Mouse (Mus musculus) kidney, adult 2 months (tissue): ENCODE measurements around the gene Magi2. TPM values are rescaled to one million over a fixed set of nuclear protein-coding genes. Genes with fewer than 3 reads are reported as not detected.

Source experiments
- DNase-seq: peaks from one replicate; pipeline ENCODE4 v3.0.0; 2021
- H3K27ac ChIP-seq: fragments of 200-500 bp; 2 replicates; pipeline ENCODE4 v1.5.1; 2012; ENCODE audit warnings: low read depth, low read length, control low read depth, inconsistent platforms; ENCODE audit not compliant: insufficient read depth
- H3K27me3 ChIP-seq: fragments of 200-500 bp; replicated peaks from 2 replicates; pipeline ENCODE4 v1.6.1; 2012; ENCODE audit warnings: mild to moderate bottlenecking, moderate library complexity, low read length, inconsistent platforms; ENCODE audit not compliant: control insufficient read depth, insufficient read depth
- H3K36me3 ChIP-seq: fragments of 200-500 bp; 2 replicates; pipeline ENCODE4 v1.6.1; 2012; ENCODE audit warnings: mild to moderate bottlenecking, moderate library complexity, low read length, inconsistent platforms; ENCODE audit not compliant: control insufficient read depth, insufficient read depth
- H3K4me1 ChIP-seq: fragments of 200-500 bp; 2 replicates; pipeline ENCODE4 v1.6.1; 2011; ENCODE audit warnings: low read length; ENCODE audit not compliant: control insufficient read depth, insufficient read depth
- H3K4me3 ChIP-seq: fragments of 200-500 bp; 2 replicates; pipeline ENCODE4 v1.5.1; 2011; ENCODE audit warnings: mild to moderate bottlenecking, low read depth, low read length, control low read depth; ENCODE audit not compliant: insufficient read depth
- CTCF ChIP-seq: fragments of 200-500 bp; conservative IDR thresholded peaks from 2 replicates; pipeline ENCODE4 v1.5.1; 2011; ENCODE audit warnings: low read depth, mild to moderate bottlenecking, control low read depth, low read length, moderate library complexity, mixed read lengths; ENCODE audit not compliant: insufficient read depth, insufficient read length
- POLR2A ChIP-seq: fragments of 200-500 bp; IDR thresholded peaks from one replicate; pipeline ENCODE4 v1.6.1; 2011; ENCODE audit warnings: low read depth, low read length, control low read depth
- WGBS: fragments of 180-500 bp; shearing (Covaris S2); methylation state at CpG from one replicate; pipeline ENCODE4 v1.1.7; 2018; 5-methylcytosine and 5-hydroxymethylcytosine counted together
- polyA plus RNA-seq: library from polyadenylated mRNA; depleted of rRNA; stranded (reverse); fragments of >200 nt; gene quantifications from 2 replicates; pipeline ENCODE4 v1.2.3, GENCODE M21; 2012

The Magi2 gene
- polyA plus RNA-seq, 1 experiment, result 6.1 TPM

DNA sequence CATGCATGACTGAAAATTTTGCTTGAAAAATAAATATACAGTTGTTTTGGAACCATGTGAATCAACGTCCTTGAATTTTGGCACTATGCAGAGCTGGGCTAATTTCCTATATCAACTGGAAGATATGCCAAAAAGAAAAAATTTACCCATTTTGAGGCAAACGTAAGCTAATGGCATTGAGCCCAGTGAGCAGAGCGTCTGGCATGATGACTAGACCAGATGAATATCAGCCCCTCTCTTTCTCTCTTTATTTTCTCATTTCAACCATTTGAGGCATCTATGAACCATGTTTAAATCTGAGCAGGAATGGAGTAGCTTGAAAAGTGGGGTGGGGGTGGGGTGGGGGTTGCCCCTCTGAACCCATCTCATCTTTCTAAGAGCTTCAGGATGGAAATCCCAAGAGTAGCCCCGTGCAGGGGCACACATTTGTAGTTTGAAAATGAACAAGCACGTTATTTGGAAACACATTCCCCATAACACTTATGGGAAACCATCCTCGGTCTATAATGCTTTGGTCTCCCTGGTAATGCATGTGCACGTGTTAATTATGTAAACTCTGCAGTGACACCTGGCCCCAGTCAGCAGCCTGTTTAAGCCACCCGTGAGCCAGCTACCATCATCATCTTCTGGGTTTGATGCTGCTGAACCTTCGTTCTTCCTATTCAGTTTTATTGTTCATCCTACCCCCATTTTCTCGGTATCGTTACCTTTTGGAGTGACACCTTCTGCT is 1151.4 kb downstream of the Magi2 start:
- no peak for DNase-seq
- no peak for TF ChIP-seq POLR2A
- no peak for TF ChIP-seq CTCF
- Histone ChIP-seq H3K4me3 (no peak overlapping the region), H3K36me3 (no peaks in the 10 kb centered on the region), H3K27ac (no peak overlapping the region), H3K27me3 (no peaks in the 10 kb centered on the region), H3K4me1 (no peaks in the 10 kb centered on the region)
- WGBS, result 79% methylated on average over 11 of the region's 11 CpGs

GRCm38 (mm10) chr5:20404533-20404932 is 1177.7 kb downstream of the Magi2 start:
- Histone ChIP-seq H3K4me3 (no peak overlapping the region), H3K4me1 (no peaks in the 10 kb centered on the region), H3K27me3 (no peaks in the 10 kb centered on the region), H3K27ac (no peak overlapping the region), H3K36me3 (no peaks in the 10 kb centered on the region)
- TF ChIP-seq CTCF, result no peak
- no peak for TF ChIP-seq POLR2A
- no peak for DNase-seq
- 77% methylated on average over 5 of the region's 5 CpGs for WGBS

GRCm38 (mm10) chr5:20406626-20407025 is 1179.8 kb downstream of the Magi2 start:
- peak; percentile 3 for DNase-seq
- H3K36me3 ChIP-seq, result no peaks in the 10 kb centered on the region
- H3K4me1 ChIP-seq, result no peaks in the 10 kb centered on the region
- WGBS, result 82% methylated on average over 4 of the region's 4 CpGs
- H3K27ac ChIP-seq, result no peak overlapping the region
- no peaks in the 10 kb centered on the region for H3K27me3 ChIP-seq
- TF ChIP-seq POLR2A (no peak), CTCF (no peak)
- H3K4me3 ChIP-seq, result no peak overlapping the region

DNA sequence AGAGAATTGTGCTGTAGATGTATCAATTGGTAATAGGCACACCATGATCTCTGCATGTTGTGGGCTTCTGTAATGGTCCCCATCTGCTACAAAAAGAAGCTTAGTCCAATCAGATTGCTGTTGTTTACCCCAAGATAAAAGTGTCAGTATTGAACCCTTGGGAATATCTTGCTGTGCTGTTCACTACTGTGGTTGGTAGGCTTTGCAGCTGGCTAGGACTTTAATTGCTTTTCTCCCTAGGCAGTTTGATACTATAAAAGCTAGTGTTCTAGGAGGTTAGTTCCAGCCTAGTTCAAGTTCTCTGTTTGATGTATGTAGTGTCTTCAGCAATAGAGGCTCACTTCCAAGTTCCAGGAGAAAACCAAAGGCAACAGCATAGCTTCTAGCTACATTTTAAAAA is 1188.5 kb downstream of the Magi2 start:
- Histone ChIP-seq H3K27me3 (no peaks in the 10 kb centered on the region), H3K27ac (no peak overlapping the region), H3K4me3 (no peak overlapping the region), H3K36me3 (no peaks in the 10 kb centered on the region), H3K4me1 (no peaks in the 10 kb centered on the region)
- TF ChIP-seq POLR2A (no peak), CTCF (no peak)
- DNase-seq, result no peak

DNA sequence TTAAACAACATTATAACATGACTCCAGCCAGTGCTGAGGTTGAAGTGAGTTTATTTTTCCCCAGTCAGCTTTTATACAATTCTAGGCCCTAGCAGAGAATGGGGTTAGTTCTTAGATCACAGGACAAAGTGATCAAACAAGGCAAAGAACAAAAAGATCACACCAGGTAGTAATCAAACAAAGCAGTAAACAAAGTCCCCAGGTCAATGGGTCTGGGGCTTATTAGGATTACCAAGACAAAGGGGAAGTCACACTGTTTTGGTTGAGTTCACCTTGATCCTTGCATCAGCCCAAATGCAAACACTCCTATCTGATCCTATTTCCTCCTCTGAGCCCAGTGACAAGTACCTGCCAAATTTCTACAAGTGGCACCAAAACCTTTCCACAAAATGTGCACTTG is 1190.5 kb downstream of the Magi2 start:
- no peak for DNase-seq
- TF ChIP-seq CTCF (no peak), POLR2A (no peak)
- Histone ChIP-seq H3K4me3 (no peak overlapping the region), H3K27ac (no peak overlapping the region), H3K4me1 (no peaks in the 10 kb centered on the region), H3K27me3 (no peaks in the 10 kb centered on the region), H3K36me3 (no peaks in the 10 kb centered on the region)

DNA sequence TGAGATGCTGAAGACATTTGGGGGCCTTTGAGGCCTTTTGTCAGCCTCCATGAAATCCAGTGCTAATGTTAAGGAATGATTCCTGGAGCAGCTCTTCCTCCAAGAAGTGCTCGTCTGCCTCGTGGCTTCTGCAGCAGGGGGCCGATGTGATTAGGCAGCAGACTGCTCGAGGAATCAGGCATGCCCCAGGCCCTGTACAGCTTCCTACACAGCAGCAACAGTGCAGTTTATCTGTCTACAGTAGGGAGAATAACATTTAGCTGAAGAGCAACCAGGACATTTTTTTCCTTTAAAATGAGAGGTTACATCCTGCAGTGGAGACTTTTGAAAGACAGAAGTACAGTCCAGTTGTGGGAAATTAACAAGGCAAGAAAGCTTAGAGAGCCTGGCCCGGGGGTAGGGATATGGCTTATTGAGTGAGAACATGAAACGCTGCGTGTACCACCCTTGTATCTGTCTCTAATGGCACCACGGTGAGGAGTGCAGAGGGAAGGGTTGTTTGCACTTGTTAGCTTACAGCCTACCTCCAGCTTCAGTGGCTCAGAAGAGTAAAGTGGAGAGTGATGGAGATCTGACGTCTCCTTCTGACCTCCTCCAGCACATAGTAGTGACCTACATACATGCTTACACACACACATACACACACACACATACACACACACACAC is 1205.4 kb downstream of the Magi2 start:
- Histone ChIP-seq H3K4me3 (no peak overlapping the region), H3K27me3 (no peaks in the 10 kb centered on the region), H3K27ac (no peak overlapping the region), H3K36me3 (no peaks in the 10 kb centered on the region), H3K4me1 (no peaks in the 10 kb centered on the region)
- no peak for DNase-seq
- TF ChIP-seq POLR2A (no peak), CTCF (no peak)
- WGBS, result 70% methylated on average over 9 of the region's 9 CpGs

DNA sequence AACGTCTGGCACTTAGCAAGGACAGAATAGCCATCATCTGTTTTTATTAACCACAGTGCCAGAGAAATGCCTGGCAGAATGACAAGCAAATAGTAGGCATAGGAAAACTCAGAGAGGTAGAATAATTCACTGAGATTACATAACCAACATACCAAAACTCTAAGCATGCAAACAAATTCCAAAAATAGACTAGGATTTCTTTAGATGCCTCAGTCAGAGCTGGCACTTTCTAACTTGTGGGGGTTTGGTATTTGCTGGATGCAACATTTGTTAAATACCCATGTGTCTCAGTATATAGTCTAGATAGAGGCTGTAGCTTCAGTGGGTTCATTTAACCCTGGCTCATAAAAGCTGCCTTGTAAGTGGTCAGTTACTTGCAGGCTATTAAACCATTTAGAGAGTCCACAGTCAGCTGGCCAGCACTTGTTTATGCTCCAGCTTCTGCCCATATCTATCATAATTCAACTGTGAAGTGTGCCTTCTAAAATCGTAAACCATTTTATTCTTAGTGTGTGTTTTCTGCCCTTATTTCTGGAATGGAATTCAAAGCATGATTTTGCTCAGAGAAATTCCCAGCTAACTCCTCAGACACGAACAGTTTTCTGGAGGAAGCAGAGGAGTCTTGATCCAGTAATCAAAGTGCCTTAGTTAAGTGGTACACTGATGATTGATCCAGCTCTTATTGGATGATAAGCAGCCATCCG is 1219.8 kb downstream of the Magi2 start:
- H3K27ac ChIP-seq, result peak overlapping the region; percentile 5; the same call in 1 of the 2 replicates
- no peaks in the 10 kb centered on the region for H3K4me1 ChIP-seq
- no peak for DNase-seq
- TF ChIP-seq POLR2A, result no peak
- no peak for TF ChIP-seq CTCF
- H3K27me3 ChIP-seq, result no peaks in the 10 kb centered on the region
- no peak overlapping the region for H3K4me3 ChIP-seq
- 42% methylated on average over 4 of the region's 4 CpGs for WGBS
- no peaks in the 10 kb centered on the region for H3K36me3 ChIP-seq
